Mouse (Mus musculus) neural tube, embryonic 15.5 days (tissue): Measurements from ENCODE around the gene Hoxa5. TPM values are rescaled to one million over a fixed set of nuclear protein-coding genes. Genes with fewer than 3 reads are reported as not detected.

Experiments used
- ATAC-seq: fragments of 200-750 bp; cut with Nextera tagmentation; 2 replicates; pipeline ENCODE4 v1.8.0; 2017; ENCODE audit warnings: mild to moderate bottlenecking, moderate TSS enrichment, moderate library complexity; ENCODE audit not compliant: low FRiP score
- H3K27ac ChIP-seq: fragments of 300-500 bp; sonication (generic); replicated peaks from 2 replicates; pipeline ENCODE4 v1.5.1; 2015; ENCODE audit warnings: mild to moderate bottlenecking, inconsistent platforms
- H3K27me3 ChIP-seq: fragments of 300-500 bp; sonication (generic); replicated peaks from 2 replicates; pipeline ENCODE4 v1.6.1; 2015; ENCODE audit warnings: inconsistent platforms
- H3K36me3 ChIP-seq: fragments of 300-500 bp; sonication (generic); 2 replicates; pipeline ENCODE4 v1.6.1; 2015; ENCODE audit warnings: inconsistent platforms
- H3K4me1 ChIP-seq: fragments of 300-500 bp; sonication (generic); 2 replicates; pipeline ENCODE4 v1.6.1; 2015; ENCODE audit warnings: inconsistent platforms
- H3K4me2 ChIP-seq: fragments of 300-500 bp; sonication (generic); 2 replicates; pipeline ENCODE4 v1.6.1; 2015; ENCODE audit warnings: inconsistent platforms, mild to moderate bottlenecking, moderate library complexity
- H3K4me3 ChIP-seq: fragments of 300-500 bp; sonication (generic); replicated peaks from 2 replicates; pipeline ENCODE4 v1.5.1; 2015; ENCODE audit warnings: mild to moderate bottlenecking, inconsistent platforms
- H3K9ac ChIP-seq: fragments of 300-500 bp; sonication (generic); replicated peaks from 2 replicates; pipeline ENCODE4 v1.6.1; 2015; ENCODE audit warnings: mild to moderate bottlenecking, inconsistent platforms
- H3K9me3 ChIP-seq: fragments of 300-500 bp; sonication (generic); replicated peaks from 2 replicates; pipeline ENCODE4 v1.6.1; 2016; ENCODE audit warnings: inconsistent platforms
- WGBS: fragments of 180-500 bp; shearing (Covaris S2); methylation state at CpG from one replicate; pipeline ENCODE4 v1.1.7; 2015; ENCODE audit warnings: mixed read lengths; 5-methylcytosine and 5-hydroxymethylcytosine counted together
- polyA plus RNA-seq: library from polyadenylated mRNA; unstranded; fragments of >200 nt; fragmentation: Nextera tagmentation; extraction: Ambion mirVana; gene quantifications from 2 replicates; pipeline ENCODE4 v1.2.1, GENCODE M21; 2015

The Hoxa5 gene
- polyA plus RNA-seq, 1 experiment from 2014 or later: 73.9 TPM

DNA sequence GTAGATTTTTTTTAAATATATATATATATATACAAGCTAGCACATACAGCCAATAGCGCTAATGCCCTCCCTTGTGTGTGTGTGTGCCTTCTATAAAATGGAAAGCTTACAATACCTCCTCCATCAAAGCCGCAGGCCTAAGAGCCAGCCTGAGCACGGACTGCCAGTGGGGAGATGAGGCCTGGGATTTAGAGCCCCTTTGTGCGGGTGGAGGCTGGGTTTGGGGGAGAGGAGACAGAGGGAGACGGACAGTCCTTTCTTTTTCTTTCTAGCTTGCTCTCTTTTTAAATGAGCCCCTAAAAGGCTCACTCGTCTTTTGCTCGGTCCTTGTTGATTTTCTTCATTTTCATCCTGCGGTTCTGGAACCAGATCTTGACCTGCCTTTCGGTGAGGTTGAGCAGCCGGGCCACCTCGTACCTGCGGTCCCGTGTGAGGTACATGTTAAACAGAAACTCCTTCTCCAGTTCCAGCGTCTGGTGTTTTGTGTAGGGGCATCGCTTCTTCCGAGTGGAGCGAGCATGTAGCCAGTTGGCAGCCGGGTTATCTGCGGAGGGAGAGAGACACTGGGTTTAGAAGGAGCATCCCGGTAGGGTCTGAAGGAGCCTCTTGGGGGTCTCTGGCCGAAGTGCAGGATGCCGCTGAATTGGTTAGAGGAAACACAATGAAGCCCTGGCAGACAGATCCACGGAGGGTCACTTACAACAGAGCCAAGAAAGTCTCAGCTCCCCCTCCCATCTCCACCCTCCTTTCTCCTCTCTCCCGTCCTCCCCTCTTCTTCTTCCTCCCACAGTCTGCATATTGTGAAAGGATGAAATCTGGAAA, 19.8 kb upstream of the Hoxa5 start:
- WGBS: 3% methylated on average over 24 of the region's 24 CpGs
- H3K4me2 ChIP-seq: peak overlapping the region; percentile 85
- no peaks in the 10 kb centered on the region for H3K27me3 ChIP-seq
- peak overlapping the region; percentile 100 for H3K27ac ChIP-seq
- H3K4me1 ChIP-seq: peaks cover 48% of the 10 kb centered on the region
- H3K36me3 ChIP-seq: no peaks in the 10 kb centered on the region
- peak overlapping the region; percentile 84 for H3K9ac ChIP-seq
- no peaks in the 10 kb centered on the region for H3K9me3 ChIP-seq
- peak overlapping the region; percentile 65 for H3K4me3 ChIP-seq
- ATAC-seq: no peak

DNA sequence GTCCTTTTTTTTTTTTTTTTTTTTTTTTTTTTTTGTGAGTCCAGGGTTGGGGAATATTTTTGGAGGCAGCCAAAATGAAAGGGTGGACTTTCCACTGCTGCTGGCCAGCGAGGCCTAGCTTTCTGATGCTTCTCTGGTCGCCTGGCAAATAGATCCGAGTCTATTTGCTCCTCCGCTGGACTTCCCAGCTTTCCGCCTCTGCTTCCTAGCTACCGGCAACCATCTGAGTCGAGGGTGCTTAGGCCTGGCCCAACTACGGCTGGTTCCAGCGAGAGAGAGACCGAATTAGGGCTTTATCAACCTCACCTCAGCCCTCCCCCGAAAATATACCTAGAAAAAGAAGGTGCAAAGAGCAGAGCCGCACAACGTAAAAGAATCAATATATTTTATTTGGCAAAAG, 18.3 kb upstream of the Hoxa5 start:
- no peak for ATAC-seq
- peak overlapping the region; percentile 85 for H3K4me2 ChIP-seq

DNA sequence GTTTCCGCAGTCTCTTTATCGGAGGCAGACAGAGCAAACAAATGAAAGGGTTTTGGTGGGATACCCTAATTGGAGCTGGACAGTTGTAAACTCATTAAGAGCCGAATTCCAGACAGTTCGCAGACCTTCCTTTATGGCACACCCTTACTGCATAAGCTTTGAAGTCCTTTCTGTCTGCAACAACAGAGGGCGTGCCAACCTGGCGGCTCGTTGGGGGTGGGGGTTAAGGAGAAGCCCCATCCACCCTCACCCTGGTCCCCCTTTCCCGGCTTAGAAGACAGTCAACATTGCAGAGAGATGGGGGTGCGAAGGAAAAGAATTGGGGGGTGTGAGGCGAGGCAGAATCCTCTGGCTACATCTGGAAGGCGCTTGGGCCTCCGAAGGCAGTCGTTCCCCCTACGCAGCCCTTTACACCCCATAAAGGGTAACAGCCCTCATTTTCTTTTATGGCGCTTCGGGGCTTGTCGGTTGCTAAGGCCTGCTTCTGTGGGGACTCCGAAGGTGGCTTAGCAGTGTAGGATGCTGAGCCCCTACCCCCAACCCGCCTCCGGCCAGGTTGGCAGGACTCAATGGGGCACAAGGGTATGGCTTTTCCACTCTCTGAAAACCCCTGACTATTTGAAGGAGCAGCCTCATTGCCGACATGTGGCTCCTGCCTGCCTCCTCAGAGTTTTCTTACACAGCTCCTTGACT, 17.8 kb upstream of the Hoxa5 start:
- peaks cover 52% of the 10 kb centered on the region for H3K4me1 ChIP-seq
- H3K27me3 ChIP-seq: no peaks in the 10 kb centered on the region
- WGBS: 5% methylated on average over 21 of the region's 21 CpGs
- H3K9ac ChIP-seq: peak overlapping the region; percentile 84
- H3K4me2 ChIP-seq: peak overlapping the region; percentile 85
- no peaks in the 10 kb centered on the region for H3K9me3 ChIP-seq
- ATAC-seq: no peak
- peak overlapping the region; percentile 100 for H3K27ac ChIP-seq
- H3K4me3 ChIP-seq: peak overlapping the region; percentile 65
- no peaks in the 10 kb centered on the region for H3K36me3 ChIP-seq

More for the DNA sequence above, 18.3 kb upstream of the Hoxa5 start:
- Histone ChIP-seq H3K36me3 (no peaks in the 10 kb centered on the region), H3K27me3 (no peaks in the 10 kb centered on the region), H3K27ac (peak overlapping the region; percentile 100), H3K9me3 (no peaks in the 10 kb centered on the region), H3K4me3 (peak overlapping the region; percentile 65), H3K9ac (peak overlapping the region; percentile 84), H3K4me1 (peaks cover 56% of the 10 kb centered on the region)
- WGBS: 12% methylated on average over 13 of the region's 13 CpGs

DNA sequence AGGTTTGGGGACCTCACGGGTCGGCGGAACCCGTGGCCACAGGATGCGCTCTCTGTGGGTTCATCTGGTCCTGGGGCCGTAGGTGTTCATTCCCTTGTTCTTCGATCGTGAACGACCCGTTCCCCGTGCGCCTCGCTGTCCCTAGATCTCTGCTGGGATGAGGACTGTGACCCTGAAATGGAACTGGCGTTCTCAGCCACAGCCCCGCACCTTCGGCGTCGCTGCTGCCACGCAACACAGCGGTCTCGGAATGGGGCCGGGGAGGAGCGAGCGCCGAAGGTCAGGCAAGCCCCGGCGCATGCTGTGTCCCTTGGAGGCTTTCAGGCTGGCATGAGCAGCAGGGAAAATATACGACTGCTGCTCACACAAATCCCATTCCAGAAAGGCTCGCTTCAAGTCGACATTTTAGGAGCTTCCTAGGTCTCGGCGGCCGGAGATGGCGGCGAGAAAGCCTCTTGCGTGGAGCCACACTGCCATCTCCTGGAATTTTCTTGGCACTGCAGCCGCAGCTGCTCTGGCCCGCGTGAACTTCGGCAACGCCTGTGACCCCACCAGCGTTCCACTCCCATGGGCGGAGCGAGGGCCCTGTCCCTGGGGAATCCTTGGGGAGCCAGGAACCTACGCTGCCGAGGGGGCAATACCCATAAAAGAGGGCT, 17.1 kb upstream of the Hoxa5 start, which contains the start of gene Hoxa7:
TSS of gene Hoxa7 (minus strand) at position 518 of the 656 bp plus-strand sequence.
- Histone ChIP-seq H3K4me2 (peak within 1 kb of the TSS; percentile 85), H3K9ac (peak within 1 kb of the TSS; percentile 84), H3K27ac (peak within 1 kb of the TSS; percentile 100), H3K36me3 (no peaks in the 10 kb centered on the region), H3K9me3 (no peaks in the 10 kb centered on the region), H3K4me3 (peak within 1 kb of the TSS; percentile 65), H3K27me3 (no peaks in the 10 kb centered on the region), H3K4me1 (peaks cover 50% of the 10 kb centered on the region)
- ATAC-seq: peak; percentile 34
- WGBS: under 1% methylated on average over 46 of the region's 46 CpGs

DNA sequence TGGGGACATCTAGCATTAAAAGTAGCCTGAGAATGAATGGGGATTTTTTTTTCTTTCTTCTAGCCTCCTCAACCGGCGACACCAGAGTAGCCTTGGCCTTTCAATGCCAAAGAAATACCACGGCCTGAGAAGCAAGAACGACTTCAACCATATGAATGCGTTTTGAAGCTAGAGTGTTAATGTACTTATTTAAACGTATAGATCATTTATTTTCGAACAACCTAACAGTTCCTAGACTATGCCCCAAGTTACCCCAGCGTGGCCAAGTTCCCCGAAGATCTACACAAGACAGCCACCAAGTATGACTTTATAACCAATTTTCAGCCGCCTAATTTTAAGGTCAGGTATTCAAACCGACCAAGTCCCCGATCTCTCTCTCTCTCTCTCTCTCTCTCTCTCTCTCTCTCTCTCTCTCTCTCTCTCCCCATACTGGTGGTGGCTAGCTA, 16.5 kb upstream of the Hoxa5 start:
- Histone ChIP-seq H3K9me3 (no peaks in the 10 kb centered on the region), H3K9ac (peak overlapping the region; percentile 84), H3K27me3 (no peaks in the 10 kb centered on the region), H3K4me3 (peak overlapping the region; percentile 65), H3K4me2 (peak overlapping the region; percentile 85), H3K36me3 (no peaks in the 10 kb centered on the region), H3K27ac (peak overlapping the region; percentile 100), H3K4me1 (peaks cover 54% of the 10 kb centered on the region)
- WGBS: 2% methylated on average over 12 of the region's 12 CpGs
- no peak for ATAC-seq

DNA sequence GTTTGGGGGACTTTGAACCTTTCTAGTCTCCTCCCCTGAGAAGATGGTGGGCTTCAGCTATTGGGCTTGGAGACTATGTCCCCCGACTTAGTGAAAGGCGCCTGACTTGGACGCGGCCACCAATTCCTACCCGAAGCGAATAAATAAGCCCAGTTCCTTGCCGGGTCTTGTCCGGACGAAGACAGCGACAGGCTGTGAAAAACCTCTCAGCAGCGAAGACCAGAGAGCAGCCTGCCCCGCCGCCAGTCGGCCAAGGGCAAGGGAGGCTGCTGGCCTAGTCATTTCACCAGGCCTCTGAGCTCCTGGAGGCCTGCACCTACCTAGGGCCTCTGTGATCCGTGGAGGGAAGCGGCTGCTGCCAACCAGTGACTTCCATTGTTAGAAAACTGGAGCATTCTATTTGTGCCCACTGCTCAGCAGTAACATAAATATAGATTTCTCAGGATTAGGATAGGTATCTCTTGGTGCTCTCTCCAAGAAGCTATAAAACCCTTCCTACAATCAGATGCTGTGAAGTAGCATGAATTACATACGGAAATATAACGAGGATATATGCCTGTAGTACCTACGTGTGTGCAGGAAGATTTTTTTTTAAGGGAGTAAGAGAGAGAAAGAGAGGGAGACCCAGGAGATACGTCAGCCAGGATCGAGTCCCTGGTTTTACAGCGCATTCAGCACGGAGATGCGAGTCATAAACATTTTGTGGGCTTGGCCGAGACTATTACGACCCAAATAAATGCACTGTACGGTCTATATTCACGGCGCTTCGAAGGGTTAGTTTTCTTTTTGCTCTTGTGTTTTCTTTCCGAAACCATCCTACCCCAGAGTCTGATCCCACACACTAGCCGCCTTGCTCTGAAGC, 15.8 kb upstream of the Hoxa5 start:
- Histone ChIP-seq H3K9ac (peak overlapping the region; percentile 84), H3K36me3 (no peaks in the 10 kb centered on the region), H3K4me3 (peak overlapping the region; percentile 65), H3K9me3 (no peaks in the 10 kb centered on the region), H3K27ac (peak overlapping the region; percentile 100), H3K4me1 (peaks cover 54% of the 10 kb centered on the region), H3K4me2 (peak overlapping the region; percentile 85), H3K27me3 (no peaks in the 10 kb centered on the region)
- 5% methylated on average over 32 of the region's 32 CpGs for WGBS
- ATAC-seq: no peak

DNA sequence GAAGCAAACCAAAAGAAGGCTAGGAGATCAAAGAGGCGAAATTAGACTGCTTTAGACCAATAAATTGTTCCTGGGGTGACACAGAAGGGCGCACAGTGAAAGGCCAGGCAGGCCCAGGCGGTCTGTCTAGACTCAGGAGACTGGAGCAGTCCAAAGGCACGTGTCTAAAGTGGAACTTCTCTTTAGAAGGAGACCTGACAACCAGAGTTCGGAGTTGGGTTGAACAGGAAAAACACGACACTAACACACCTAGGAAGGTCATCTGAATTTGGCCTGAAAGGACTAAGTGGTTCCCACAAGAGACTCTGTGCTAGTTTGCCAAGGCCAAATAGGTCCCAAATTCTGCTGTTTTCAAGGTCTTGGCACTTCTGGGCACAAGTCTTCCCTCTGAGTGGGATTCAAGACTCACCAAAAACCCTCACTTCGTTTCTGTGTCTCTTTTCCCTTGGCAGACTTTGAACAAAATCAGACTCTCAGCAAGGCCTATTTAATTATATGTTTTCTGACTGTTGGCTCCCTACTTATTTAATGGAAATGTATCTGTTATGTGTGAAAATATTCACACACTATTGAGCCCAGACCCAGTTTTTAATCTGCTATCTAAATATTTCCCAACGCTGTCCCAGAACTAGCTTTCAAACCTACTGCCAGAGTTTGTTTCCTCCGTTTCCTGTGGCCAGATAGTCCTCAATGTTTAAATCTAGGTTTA, 15.0 kb upstream of the Hoxa5 start:
- no peak for ATAC-seq
- Histone ChIP-seq H3K27ac (peak overlapping the region; percentile 100), H3K27me3 (no peaks in the 10 kb centered on the region), H3K9ac (peak overlapping the region; percentile 84), H3K4me3 (peak overlapping the region; percentile 81), H3K36me3 (no peaks in the 10 kb centered on the region), H3K4me2 (peak overlapping the region; percentile 85), H3K9me3 (no peaks in the 10 kb centered on the region), H3K4me1 (peaks cover 59% of the 10 kb centered on the region)
- WGBS: 22% methylated on average over 9 of the region's 9 CpGs

DNA sequence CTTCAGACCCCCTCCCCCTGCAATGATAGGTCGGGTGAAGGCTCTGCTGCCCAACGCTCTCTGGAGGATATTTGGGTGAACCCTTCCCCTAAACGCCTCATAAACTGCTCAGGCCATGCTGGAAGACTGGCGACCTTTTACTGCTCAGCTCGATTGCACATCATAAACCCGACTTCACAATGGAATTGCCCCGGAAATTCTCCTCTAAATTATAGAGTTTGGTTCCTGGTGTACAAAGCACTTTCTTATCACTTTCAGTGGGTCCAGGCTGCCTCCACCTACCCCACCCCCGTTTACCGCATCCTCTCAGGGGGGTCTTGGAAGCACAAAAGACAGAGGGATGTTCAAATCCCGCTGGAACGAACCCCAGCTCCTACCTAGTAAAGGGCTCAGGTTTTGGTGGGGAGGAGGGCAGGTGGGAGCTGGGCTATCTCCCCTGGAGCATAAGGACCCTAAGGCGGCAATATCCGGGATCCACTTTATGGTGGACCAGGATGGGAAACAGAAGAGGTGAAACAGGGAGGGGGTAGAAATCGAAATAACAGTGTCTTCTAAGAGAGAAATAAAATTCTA, 14.3 kb upstream of the Hoxa5 start:
- Histone ChIP-seq H3K4me3 (peak overlapping the region; percentile 81), H3K36me3 (no peaks in the 10 kb centered on the region), H3K27me3 (no peaks in the 10 kb centered on the region), H3K9ac (peak overlapping the region; percentile 92), H3K4me1 (peaks cover 64% of the 10 kb centered on the region), H3K9me3 (no peaks in the 10 kb centered on the region), H3K4me2 (peak overlapping the region; percentile 85), H3K27ac (peak overlapping the region; percentile 100)
- 12% methylated on average over 14 of the region's 14 CpGs for WGBS
- ATAC-seq: no peak

DNA sequence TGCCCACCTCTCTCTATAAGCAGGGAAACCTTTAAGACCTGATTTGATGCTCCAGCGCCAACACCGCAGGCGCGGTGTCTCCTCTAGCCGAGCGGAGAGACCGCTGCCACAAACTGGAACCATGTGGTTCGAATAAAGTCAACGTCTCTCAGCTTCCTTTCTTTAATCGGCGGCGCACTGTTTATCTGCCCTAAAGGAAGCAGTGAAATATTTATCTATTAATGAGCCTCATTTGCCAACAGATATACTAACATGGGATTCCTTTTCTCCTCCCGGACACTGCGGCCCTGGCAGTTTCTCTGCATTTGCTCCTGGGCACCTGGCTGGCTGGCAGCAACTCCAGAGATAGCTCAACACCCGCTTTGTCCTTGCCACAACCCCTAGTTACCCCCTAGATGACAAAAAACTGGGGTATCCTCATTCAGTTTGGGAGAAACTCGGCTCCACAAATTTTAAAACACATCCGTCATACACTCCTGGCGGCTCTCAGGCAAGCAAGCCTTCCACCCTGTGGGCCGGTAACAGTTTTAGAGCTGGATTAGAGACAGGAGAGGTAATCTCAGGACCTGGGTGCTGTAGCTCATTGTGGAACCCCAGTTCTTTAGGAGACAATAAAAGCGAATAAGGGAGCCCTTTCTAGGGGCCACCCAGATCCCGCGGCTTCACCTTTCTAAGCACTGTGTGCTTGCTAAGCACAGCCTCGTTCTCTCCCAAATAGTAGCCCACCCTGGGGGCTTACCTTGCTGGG, 13.7 kb upstream of the Hoxa5 start:
- ATAC-seq: no peak
- Histone ChIP-seq H3K27ac (peak overlapping the region; percentile 100), H3K9ac (peak overlapping the region; percentile 92), H3K27me3 (no peaks in the 10 kb centered on the region), H3K4me2 (peak overlapping the region; percentile 85), H3K4me1 (peaks cover 67% of the 10 kb centered on the region), H3K36me3 (no peaks in the 10 kb centered on the region), H3K9me3 (no peaks in the 10 kb centered on the region), H3K4me3 (peak overlapping the region; percentile 81)
- 4% methylated on average over 23 of the region's 23 CpGs for WGBS

DNA sequence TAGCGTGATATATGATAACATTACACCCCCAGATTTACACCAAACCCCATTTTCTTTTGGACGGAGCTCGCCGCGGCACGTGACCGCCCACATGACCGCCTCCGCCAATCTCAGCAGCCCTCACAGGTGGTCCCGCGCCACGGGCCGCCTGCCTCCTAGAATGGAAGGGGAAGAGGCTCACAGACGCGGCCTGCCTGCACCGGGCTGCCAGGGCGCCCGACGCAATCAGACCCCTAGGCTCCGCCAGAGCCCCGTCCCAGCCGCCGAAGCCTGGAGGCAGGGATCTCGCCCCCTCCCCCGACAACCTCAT, 13.0 kb upstream of the Hoxa5 start:
- peak overlapping the region; percentile 92 for H3K9ac ChIP-seq
- H3K4me2 ChIP-seq: peak overlapping the region; percentile 85
- peak overlapping the region; percentile 100 for H3K27ac ChIP-seq
- H3K27me3 ChIP-seq: no peaks in the 10 kb centered on the region
- no peaks in the 10 kb centered on the region for H3K9me3 ChIP-seq
- ATAC-seq: peak; percentile 85
- H3K4me3 ChIP-seq: peak overlapping the region; percentile 81
- H3K4me1 ChIP-seq: peaks cover 66% of the 10 kb centered on the region
- H3K36me3 ChIP-seq: no peaks in the 10 kb centered on the region
- under 1% methylated on average over 25 of the region's 25 CpGs for WGBS
